Mouse (Mus musculus) large intestine, adult 2 months (tissue): ENCODE measurements around the gene Fhad1. TPM values are rescaled to one million over a fixed set of nuclear protein-coding genes. Genes with fewer than 3 reads are reported as not detected.
A peak's percentile ranks its signal among the peaks of the same experiment; 100 is the strongest.

ENCODE experiments used
- DNase-seq: peaks from one replicate; pipeline ENCODE4 v3.0.0-alpha.2; 2012; ENCODE audit warnings: low read depth, low spot score
- WGBS: fragments of 180-500 bp; shearing (Covaris S2); methylation state at CpG from one replicate; pipeline ENCODE4 v1.1.7; 2018; 5-methylcytosine and 5-hydroxymethylcytosine counted together
- polyA plus RNA-seq: library from polyadenylated mRNA; depleted of rRNA; stranded (reverse); fragments of >200 nt; gene quantifications from 2 replicates; pipeline ENCODE4 v1.2.3, GENCODE M21; 2012

Fhad1 gene
- polyA plus RNA-seq, 1 experiment = 0.38 TPM

DNA sequence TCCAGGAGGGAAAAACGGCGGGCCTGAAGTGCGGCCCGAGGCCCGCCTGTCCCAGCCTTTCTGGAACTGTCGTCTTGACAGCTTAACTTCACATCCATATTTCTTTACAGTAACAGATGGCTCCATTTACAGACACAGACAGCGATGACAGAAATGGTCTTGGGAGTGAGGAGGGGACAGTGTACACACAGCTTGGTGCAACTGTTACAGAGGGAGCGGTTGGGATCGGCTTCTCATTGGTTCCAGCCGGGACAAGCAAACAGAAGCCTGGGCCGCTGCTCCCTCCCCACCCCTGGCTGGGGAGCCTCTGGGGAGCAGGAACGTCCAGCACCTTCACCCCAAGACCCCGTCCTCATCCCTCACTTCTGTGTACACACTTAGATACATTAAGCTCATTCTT, 65.4 kb downstream of the Fhad1 start:
- 32% methylated on average over 13 of the region's 13 CpGs for WGBS
- DNase-seq = no peak

DNA sequence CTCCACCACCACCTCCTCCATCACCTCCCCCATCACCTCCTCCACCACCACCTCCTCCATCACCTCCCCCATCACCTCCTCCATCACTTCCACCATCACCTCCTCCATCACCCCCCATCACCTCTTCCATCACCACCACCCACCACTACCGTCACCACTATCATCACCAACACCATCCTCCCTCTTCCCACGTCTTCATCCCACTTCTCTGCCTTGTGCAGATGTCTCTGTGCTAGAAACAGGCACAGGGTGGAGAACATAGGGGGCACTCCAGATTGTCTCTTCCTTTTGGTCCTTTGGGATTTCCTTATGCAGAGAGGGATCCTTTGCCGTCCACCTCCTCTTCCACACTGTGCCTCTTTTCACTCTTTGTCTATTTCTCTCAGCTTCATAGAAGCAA, 66.1 kb downstream of the Fhad1 start:
- WGBS = 86% methylated on average over 3 of the region's 3 CpGs
- DNase-seq = no peak

DNA sequence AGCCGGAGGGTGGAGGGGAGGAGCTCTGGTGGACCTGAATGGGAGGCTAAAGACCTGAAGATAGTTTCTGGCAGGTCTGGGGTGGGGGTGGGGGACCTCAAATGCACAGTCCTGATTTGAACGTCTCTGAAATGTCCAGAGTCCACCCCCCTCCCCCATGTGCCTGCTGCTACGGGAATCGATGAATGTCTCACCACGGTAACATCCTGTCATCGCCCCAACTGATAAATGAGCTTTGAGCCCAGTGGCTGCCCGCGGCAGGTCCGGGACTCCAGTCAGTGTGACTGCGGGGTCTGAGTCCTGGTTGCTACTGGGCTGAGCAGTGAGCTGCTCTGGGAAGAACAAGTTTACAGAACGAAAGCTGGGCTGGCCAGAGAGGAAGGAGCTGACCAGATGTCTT, 72.5 kb downstream of the Fhad1 start:
- 58% methylated on average over 11 of the region's 11 CpGs for WGBS
- DNase-seq = no peak

DNA sequence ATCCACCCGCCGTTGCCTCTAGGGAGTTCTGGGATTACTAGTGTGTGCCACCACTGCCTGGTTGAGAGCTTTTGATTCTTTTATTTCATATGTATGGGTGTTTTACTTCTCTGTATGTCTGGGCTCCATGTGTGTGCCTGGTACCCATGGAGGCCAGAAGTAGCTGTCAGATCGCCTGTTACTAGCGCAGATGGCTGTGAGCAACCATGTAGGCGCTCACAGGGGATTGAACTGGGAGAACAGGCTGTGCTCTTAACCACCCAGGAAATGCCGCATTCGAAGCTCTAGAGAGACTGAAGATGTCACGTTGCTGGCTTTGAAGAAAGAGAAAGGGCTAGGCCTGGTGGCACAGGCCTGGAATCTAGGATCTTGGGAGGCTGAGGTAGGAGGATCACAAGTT, 73.6 kb downstream of the Fhad1 start:
- WGBS = 91% methylated on average over 8 of the region's 8 CpGs
- no peak for DNase-seq

DNA sequence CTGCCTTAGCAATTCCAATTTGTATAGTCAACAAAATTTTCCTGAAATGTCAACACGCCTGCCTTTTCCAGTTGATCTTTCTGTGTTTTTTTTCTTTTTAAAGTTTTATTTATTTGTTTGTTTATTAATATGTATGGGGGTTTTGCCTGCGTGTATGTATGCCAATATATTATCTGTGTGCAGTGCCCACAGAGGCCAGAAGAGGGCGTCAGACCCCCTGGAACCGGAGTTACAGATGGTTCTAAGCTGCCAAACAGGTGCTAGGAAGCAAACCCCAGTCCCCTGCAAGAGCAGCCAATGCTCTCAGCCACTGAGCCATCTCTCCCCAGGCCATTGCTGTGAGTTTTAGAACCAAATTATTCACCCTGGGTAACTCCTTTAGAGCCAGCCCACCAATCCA, 76.3 kb downstream of the Fhad1 start:
- 77% methylated on average over 4 of the region's 4 CpGs for WGBS

DNA sequence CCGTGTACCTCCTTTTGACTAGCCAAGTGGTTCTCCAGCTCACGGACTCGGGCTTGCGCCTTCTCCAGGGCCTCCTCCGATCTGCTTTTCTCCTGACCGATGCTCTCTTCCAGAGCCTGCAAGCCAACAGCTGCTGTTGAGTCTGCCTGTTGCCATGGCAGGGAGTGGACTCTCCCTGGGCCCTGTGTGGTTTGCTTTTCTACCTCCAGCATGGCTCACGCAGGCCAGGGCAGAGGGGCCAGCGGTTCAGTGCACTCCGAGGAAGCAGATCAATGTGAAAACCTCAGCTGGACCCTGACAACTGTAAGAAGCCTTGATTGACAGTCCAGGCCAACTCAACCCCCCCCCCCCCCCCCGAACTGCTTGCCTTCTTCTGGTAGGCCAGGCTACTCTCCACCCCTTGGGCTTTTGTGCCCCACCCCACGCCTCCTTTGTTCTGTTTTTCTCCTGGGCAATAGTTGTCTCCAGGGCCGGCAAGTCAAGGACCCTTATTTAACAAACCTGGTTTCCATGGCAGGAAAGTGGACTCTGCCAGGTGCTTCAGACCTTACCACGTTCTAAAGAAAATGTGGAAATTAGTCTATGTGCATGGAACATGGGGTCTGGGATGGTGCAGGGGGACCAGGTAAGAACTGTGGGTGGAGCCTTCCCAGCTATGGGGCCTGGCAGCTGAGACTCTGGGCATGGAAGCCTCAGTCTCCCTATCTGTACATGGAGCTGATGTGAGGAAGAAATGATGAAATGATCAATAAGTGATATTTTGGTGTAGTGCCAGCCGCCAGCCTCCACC, 81.9 kb downstream of the Fhad1 start:
- DNase-seq = no peak
- WGBS = 78% methylated on average over 14 of the region's 14 CpGs

More for the DNA sequence above, 76.3 kb downstream of the Fhad1 start:
- no peak for DNase-seq

DNA sequence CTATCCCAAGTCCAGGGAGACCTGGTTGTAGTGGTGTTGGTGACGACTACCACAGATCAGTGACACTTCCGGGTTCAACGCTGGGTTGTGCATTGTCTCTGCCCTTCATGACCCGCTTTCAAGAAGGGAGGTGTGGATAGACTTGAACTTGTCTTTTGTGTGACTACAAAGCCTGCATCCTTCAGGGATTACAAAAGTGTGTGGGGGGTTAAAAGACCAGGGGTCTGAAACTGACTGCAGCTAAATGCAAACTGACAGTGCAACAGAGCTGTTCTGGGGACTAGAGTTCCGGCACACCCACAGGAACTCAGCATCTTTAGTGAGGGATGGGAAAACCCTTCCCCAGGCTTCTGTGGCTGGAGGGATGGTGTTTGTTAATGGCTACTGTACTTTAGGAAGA, 83.4 kb downstream of the Fhad1 start:
- no peak for DNase-seq
- 86% methylated on average over 5 of the region's 5 CpGs for WGBS

DNA sequence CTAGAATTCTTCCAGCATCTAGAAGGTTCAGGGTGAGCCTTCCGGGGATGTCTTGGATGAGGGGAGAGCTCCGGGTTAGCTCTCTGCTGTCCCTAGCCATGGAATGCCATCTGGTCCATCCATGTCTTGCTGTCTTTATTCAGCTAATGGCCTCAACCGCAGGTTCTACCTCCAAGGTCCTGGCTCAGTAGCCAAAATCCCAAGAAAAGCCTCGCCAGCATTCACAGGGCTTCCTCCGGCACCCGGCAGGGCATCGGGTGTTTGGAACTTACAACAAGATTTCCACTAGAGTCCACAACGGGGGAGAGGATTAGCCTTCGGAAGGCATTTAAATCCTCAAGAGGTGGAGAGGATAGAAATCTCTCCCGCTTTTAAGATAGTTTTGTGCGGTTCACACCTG, 84.9 kb downstream of the Fhad1 start:
- 89% methylated on average over 11 of the region's 11 CpGs for WGBS
- no peak for DNase-seq

DNA sequence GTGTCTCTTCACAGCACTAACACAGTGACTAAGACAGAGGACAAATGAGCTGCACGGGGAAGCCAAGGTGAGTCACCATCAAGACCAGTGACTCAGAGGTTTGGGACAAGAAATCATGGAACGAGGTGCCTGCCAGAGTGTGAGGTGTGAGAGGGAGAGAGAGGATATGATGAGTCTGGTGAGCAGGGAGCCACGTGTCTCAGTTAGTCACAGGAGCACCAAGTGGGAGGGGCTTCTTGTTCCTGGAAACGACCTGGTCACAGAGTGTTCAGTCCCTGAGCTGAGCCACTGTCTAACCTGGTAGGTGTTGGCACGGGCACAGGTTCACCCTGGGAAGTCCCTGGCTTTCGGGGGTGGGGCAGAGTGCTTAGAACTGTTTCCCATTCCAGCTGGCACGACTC, 86.0 kb downstream of the Fhad1 start:
- peak; percentile 87 for DNase-seq
- 13% methylated on average over 7 of the region's 7 CpGs for WGBS

DNA sequence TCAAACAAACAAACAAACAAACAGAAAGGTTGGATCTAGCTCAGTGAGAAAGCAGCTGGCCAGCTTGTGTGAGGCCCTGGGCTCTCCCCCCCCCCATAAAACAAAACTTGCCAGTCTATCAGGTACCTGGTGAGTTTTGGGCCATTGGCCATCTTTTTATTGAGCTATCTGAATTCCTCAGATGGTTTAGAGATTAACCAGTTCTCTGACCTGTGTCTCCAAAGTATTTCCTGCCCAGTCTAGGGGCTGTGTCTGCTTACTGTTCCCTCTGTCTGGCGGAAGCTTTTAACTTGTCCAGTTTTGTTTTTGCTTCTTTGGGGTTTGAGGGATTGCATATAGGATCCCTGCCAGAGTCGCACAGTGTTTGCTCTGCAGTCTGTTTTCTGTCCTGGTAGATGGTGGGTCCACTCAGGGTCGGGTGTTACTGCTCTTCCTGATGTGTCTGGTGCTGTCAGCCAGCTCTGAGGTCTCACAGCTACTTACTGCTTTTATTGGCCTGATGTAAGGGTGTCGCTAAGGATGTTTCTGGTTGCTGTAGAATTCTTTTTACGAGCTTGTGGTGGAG, 89.0 kb downstream of the Fhad1 start:
- no peak for DNase-seq
- 14% methylated on average over 5 of the region's 5 CpGs for WGBS

DNA sequence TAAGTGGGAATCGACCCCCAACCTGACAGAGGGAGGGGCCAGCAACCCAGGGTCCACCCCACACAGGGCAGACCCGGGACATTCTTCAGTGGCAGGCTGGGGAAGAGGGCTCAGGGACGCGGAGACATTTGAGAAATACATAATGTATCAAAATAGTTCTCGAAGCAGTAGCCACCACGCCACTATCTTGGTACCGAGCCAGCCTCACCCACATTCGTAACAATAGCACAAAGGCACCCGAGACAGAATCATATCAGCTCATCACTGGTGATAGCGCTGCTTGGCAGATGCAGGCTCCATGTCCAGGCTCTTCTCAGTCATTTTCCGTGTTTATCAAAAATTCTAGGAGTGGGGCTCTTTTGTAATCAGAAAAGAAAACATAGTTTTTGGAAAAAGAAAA, 90.9 kb downstream of the Fhad1 start:
- 76% methylated on average over 11 of the region's 11 CpGs for WGBS
- DNase-seq = no peak

DNA sequence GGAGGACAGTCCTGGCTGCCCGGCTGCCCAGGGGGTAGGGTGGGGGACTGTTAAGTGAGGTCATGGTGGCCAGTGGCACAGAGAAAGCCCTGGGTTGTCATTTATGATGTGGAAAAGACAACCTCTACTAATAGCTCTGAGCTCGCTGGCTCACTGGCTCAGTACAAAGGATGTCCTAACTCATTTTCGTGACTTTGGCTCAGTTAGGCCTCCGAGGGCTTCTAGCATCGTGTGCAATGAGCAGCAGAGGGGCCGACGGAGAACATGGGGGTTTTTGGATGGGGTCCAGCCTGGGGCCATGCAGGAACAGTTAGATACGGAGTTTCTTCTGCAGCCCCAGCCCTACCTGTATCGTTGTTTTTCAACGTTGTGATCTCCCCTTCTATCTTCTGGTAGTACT, 94.5 kb downstream of the Fhad1 start:
- 92% methylated on average over 10 of the region's 10 CpGs for WGBS
- DNase-seq = no peak

DNA sequence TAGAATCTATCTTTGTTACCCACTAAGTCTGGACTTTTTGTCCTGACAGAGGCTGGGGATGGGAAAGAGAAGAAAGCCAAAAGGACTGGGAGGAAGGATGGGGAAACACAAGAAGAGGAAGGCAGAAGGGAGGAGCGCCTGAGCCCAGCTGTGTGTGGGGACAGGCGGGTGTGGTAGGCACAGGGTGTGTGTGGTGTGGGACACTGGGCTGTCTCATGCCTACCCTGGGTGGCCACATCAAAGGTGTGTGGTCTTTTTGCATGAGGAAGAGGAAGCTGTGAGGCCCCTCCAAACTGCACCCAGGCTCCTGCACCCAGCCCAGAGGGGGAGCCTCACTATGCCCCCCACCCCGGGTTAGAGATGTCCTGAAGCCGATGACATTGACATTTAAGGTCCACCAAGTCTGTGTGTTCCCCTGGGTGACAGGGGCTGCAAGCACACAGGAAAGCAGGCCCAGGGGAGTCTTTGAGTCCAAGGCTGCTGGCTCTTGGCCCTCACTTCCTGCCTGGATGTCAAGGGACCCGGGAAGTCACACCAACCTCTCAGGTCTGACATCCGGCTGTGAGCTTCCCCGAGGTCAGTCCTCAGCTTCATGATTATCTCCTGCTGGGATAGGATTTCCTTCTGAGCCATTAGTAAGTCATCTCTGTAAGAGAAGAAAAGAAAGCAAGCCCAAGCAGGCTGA, 97.0 kb downstream of the Fhad1 start:
- DNase-seq = no peak
- WGBS = 69% methylated on average over 7 of the region's 7 CpGs

DNA sequence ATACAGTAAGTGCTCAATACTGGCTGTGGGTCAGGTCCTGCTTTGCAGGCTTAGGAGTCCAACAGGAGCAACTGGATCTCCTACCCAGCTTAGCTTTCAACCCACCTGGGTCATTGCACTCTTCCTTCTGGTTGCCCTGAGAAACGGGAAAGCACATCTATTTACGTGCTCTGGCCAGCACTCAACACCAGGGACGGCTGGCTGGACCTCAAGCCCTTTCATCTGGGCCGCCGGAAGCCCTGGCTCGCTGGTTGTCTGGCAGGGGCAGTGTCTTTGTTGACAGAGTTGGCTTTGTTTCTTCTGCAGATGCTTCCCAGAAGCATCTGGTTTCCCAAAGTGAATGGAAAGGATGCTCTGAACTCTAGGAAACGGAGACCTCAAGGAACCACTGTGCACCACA, 100.8 kb downstream of the Fhad1 start:
- no peak for DNase-seq
- whole genome bisulfite sequencing = 38% methylated on average over 7 of the region's 7 CpGs

DNA sequence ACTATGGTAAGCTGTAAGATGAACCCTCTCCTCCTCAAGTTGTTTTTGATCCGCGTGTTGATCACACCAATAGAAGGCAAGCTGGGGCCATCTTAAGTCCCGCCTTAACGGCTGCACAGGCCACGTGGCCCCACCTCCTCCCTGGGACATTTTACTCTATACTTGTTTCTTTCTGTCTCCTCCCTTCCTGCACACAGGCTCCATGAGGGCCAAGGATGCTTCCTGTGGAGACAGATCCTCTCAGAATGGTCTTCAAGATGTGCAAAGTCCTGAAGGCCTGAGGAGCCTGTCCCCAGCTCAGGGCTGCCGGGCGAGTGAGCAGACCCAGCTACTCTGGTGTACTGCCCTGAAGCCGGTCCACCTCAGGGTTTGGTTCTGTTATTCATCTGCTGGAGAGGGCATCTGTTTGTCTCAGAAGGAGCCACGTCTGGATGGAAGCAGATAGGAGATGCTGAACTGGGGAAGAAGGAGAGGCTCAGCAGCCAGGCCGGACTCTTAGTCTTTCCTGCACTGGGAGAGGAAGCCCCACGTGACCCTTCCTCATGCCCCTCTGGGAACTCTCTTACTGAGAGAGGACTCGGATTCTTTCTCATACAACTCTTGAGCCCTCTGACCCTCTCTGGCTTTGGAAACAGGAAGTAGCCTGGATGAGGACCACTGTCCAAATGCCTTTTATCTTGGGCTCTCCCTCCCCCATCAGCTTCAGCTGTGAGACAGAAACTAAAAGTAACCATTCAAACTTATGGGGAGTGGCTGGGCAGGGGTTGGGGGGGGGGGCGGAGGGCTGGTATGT, 101.5 kb downstream of the Fhad1 start:
- no peak for DNase-seq
- WGBS = 72% methylated on average over 13 of the region's 13 CpGs

DNA sequence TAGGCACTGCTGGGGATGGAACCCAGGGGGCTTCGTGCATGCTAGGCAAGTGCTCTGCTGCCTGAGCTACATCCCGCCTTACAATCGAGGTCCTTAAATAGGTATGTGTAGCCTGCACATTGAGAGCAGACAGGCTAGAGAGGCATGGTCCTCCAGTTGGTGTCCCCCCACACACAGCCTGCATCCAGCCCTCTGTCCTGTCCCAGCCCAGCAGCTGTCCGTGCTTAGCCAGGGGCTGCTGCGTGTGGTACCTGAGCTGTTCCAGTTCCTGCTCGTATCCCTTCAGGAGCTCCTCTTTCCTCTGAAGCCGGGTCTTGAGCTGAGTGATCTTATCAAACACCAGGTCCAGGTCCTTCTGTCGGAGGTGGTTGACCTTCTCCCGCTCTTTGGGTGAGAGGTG, 110.2 kb downstream of the Fhad1 start:
- WGBS = 82% methylated on average over 9 of the region's 9 CpGs
- DNase-seq = no peak

DNA sequence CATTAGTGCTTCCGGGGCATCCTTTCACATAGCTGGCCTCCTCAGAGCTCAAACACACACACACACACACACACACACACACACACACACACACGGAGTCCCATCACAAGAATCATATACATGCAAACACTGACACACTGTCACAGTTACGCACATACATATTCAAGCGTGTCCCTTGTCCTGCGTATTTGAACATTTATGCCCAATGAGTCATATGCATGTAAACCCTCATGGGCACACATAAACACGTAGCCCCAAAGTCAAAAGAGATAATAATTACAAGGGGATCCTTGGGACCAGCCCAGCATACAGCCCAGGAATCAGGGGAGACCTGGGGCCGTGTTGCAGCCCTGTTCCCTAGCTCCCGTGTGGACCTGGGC, 112.4 kb downstream of the Fhad1 start:
- WGBS = 66% methylated on average over 8 of the region's 8 CpGs

DNA sequence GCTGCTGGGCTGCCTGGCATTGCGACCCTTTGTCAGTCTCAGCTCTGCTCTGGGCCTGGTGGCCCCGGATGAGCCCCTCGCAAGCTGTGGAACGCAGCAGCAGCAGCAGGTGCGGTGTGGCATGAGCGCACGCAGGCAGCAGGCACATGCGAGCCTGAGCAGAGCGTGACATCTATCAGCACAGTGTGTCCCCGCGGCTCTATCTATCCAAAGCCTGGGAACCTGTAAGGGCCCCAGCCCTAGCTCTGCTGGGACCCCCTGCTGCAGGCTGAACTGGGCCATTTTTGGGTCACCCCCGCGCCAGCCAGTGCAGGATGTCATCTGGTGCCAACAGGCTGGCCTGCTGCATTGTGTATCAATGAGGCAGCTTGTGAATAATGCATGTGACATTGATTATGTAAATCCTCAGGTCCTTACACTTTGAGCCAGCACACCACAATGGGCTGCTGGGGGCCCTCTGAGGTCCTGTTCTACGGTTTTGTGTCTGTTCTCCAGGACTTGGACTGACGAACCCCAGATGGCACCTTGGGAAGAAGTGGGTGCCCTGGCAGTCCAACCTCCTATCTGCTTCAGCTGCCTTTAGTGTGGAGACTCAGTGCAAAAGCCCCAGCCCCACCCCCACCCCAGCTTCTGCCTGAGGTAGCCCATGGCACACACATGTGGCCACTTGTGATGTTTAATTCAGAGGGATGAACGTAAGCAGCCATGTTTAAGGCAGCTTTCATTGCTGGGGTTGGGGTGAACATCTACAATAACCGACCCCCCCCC, 113.0 kb downstream of the Fhad1 start:
- DNase-seq = no peak
- 88% methylated on average over 17 of the region's 17 CpGs for WGBS

More for the DNA sequence above, 112.4 kb downstream of the Fhad1 start:
- no peak for DNase-seq

DNA sequence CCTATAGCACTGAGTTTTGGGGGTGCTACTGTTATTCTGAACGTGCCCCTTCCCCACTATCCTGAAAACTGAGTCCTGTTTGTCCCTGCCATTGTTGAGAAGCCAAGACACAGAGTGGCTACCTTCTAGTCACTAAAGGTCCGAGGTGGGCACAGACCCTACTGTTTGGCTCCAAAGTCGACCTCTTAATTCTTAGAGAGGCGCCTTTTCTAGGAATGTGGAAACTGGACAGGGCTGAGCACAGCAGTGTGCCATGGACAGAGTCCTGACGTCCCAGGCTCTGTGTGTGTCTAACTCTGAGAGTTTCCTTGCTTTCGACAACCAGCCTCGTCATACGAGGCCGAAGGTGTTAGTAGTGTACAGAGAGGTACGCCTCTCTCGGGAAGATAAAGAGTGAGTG, 114.5 kb downstream of the Fhad1 start:
- 72% methylated on average over 11 of the region's 11 CpGs for WGBS
- no peak for DNase-seq

DNA sequence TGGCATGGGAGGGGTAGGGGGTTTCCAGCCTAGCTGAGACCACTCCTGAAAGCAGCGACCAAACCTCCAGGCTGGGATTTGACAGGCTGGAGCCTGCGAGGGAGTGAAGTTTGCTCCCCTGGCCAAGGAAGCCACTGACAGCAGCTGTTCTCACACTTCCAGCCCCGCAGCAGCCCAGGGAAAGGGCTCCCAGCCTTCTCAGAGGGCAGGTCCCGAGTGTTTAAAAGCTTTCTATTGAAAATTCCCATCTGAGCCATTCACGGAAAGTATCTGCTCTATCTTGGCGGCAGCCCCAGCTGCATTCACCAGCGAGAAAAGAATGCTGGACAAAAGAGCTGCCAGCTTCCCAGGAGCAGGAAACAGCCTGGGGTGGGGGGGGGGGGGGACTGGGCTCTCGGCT, 114.9 kb downstream of the Fhad1 start:
- no peak for DNase-seq
- 45% methylated on average over 8 of the region's 8 CpGs for WGBS
